Mouse (Mus musculus) neural tube, embryonic 12.5 days (tissue): ENCODE results near the gene Pard3. TPM values are rescaled to one million over a fixed set of nuclear protein-coding genes. Genes with fewer than 3 reads are reported as not detected.
"Not testable (repeated sequence)": the region's sequence is repeated elsewhere in the genome, so short reads cannot be mapped to it uniquely, and the experiment has no call there.

Experiments
- ATAC-seq: fragments of 200-750 bp; cut with Nextera tagmentation; 2 replicates; pipeline ENCODE4 v1.8.0; 2017; ENCODE audit warnings: low read depth, mild to moderate bottlenecking, moderate TSS enrichment, moderate library complexity; ENCODE audit not compliant: low FRiP score
- H3K27ac ChIP-seq: fragments of 300-500 bp; sonication (generic); 2 replicates; pipeline ENCODE4 v1.5.1; 2016
- H3K27me3 ChIP-seq: fragments of 300-500 bp; sonication (generic); replicated peaks from 2 replicates; pipeline ENCODE4 v1.6.1; 2016; ENCODE audit warnings: mild to moderate bottlenecking
- H3K36me3 ChIP-seq: fragments of 300-500 bp; sonication (generic); 2 replicates; pipeline ENCODE4 v1.6.1; 2016; ENCODE audit warnings: mild to moderate bottlenecking
- H3K4me1 ChIP-seq: fragments of 300-500 bp; sonication (generic); 2 replicates; pipeline ENCODE4 v1.6.1; 2016
- H3K4me2 ChIP-seq: fragments of 300-500 bp; sonication (generic); replicated peaks from 2 replicates; pipeline ENCODE4 v1.6.1; 2016; ENCODE audit warnings: mild to moderate bottlenecking
- H3K4me3 ChIP-seq: fragments of 300-500 bp; sonication (generic); 2 replicates; pipeline ENCODE4 v1.5.1; 2016
- H3K9ac ChIP-seq: fragments of 300-500 bp; sonication (generic); 2 replicates; pipeline ENCODE4 v1.6.1; 2016; ENCODE audit warnings: mild to moderate bottlenecking
- H3K9me3 ChIP-seq: fragments of 300-500 bp; sonication (generic); 2 replicates; pipeline ENCODE4 v1.6.1; 2016; ENCODE audit warnings: mild to moderate bottlenecking
- WGBS: fragments of 180-500 bp; shearing (Covaris S2); methylation state at CpG from one replicate; pipeline ENCODE4 v1.1.7; 2016; 5-methylcytosine and 5-hydroxymethylcytosine counted together
- polyA plus RNA-seq: library from polyadenylated mRNA; unstranded; fragments of >200 nt; fragmentation: Nextera tagmentation; extraction: Ambion mirVana; gene quantifications from 2 replicates; pipeline ENCODE4 v1.2.1, GENCODE M21; 2016

The Pard3 gene
- polyA plus RNA-seq, 1 experiment from 2014 or later: 41.1 TPM

GRCm38 (mm10) chr8:127170372-127170771, 106.7 kb downstream of the Pard3 start:
- not testable (repeated sequence) for ATAC-seq, H3K36me3 ChIP-seq

GRCm38 (mm10) chr8:127170930-127171329, 107.2 kb downstream of the Pard3 start:
- H3K4me3 ChIP-seq: no peak overlapping the region
- no peak for ATAC-seq
- no peak overlapping the region for H3K27ac ChIP-seq
- no peaks in the 10 kb centered on the region for H3K9me3 ChIP-seq
- H3K9ac ChIP-seq: no peak overlapping the region
- H3K4me1 ChIP-seq: no peaks in the 10 kb centered on the region
- H3K4me2 ChIP-seq: no peak overlapping the region
- no peaks in the 10 kb centered on the region for H3K36me3 ChIP-seq
- 84% methylated on average over 3 of the region's 3 CpGs for WGBS
- H3K27me3 ChIP-seq: no peaks in the 10 kb centered on the region

More at GRCm38 (mm10) chr8:127170372-127170771, 106.7 kb downstream of the Pard3 start:
- not testable (repeated sequence) for H3K4me2 ChIP-seq, H3K9me3 ChIP-seq, H3K4me1 ChIP-seq, H3K4me3 ChIP-seq, H3K9ac ChIP-seq, H3K27me3 ChIP-seq, H3K27ac ChIP-seq
- 82% methylated on average over 2 of the region's 2 CpGs for WGBS

GRCm38 (mm10) chr8:127173483-127173882, 109.8 kb downstream of the Pard3 start:
- no peak for ATAC-seq
- no peak overlapping the region for H3K27ac ChIP-seq
- no peak overlapping the region for H3K4me2 ChIP-seq
- H3K27me3 ChIP-seq: no peaks in the 10 kb centered on the region
- no peaks in the 10 kb centered on the region for H3K36me3 ChIP-seq
- H3K4me3 ChIP-seq: no peak overlapping the region
- H3K4me1 ChIP-seq: no peaks in the 10 kb centered on the region
- no peaks in the 10 kb centered on the region for H3K9me3 ChIP-seq
- H3K9ac ChIP-seq: no peak overlapping the region
- WGBS: 92% methylated on average over 5 of the region's 5 CpGs

GRCm38 (mm10) chr8:127174411-127174810, 110.7 kb downstream of the Pard3 start:
- WGBS: 94% methylated on average over 6 of the region's 6 CpGs
- Histone ChIP-seq H3K4me3 (no peak overlapping the region), H3K9me3 (no peaks in the 10 kb centered on the region), H3K4me1 (no peaks in the 10 kb centered on the region), H3K27me3 (no peaks in the 10 kb centered on the region), H3K9ac (no peak overlapping the region), H3K4me2 (no peak overlapping the region), H3K36me3 (no peaks in the 10 kb centered on the region), H3K27ac (no peak overlapping the region)
- ATAC-seq: no peak

- no peak overlapping the region for H3K4me3 ChIP-seq
- no peak for ATAC-seq
- 59% methylated on average over 6 of the region's 6 CpGs for WGBS
- no peak overlapping the region for H3K4me2 ChIP-seq
- no peak overlapping the region for H3K9ac ChIP-seq
- no peaks in the 10 kb centered on the region for H3K27me3 ChIP-seq
- H3K4me1 ChIP-seq: no peaks in the 10 kb centered on the region
- H3K9me3 ChIP-seq: no peaks in the 10 kb centered on the region
- no peaks in the 10 kb centered on the region for H3K36me3 ChIP-seq
- H3K27ac ChIP-seq: no peak overlapping the region
Measured at GRCm38 (mm10) chr8:127175160-127175836, 111.6 kb downstream of the Pard3 start.

- no peak overlapping the region for H3K9ac ChIP-seq
- no peak overlapping the region for H3K4me2 ChIP-seq
- ATAC-seq: no peak
- H3K36me3 ChIP-seq: no peaks in the 10 kb centered on the region
- WGBS: 59% methylated on average over 4 of the region's 4 CpGs
- no peak overlapping the region for H3K27ac ChIP-seq
- H3K9me3 ChIP-seq: no peaks in the 10 kb centered on the region
- no peaks in the 10 kb centered on the region for H3K27me3 ChIP-seq
- peaks cover 9% of the 10 kb centered on the region; the same call in 1 of the 2 replicates for H3K4me1 ChIP-seq
- H3K4me3 ChIP-seq: no peak overlapping the region
Measured at GRCm38 (mm10) chr8:127178634-127179033, 114.9 kb downstream of the Pard3 start.

GRCm38 (mm10) chr8:127181246-127181645, 117.6 kb downstream of the Pard3 start:
- H3K9ac ChIP-seq: no peak overlapping the region
- H3K4me1 ChIP-seq: peaks cover 14% of the 10 kb centered on the region; the same call in 1 of the 2 replicates
- ATAC-seq: no peak
- H3K27ac ChIP-seq: no peak overlapping the region
- 95% methylated on average over 3 of the region's 3 CpGs for WGBS
- H3K27me3 ChIP-seq: no peaks in the 10 kb centered on the region
- no peaks in the 10 kb centered on the region for H3K9me3 ChIP-seq
- H3K4me2 ChIP-seq: no peak overlapping the region
- H3K36me3 ChIP-seq: no peaks in the 10 kb centered on the region
- H3K4me3 ChIP-seq: no peak overlapping the region

GRCm38 (mm10) chr8:127182065-127182464, 118.4 kb downstream of the Pard3 start:
- 89% methylated on average over 3 of the region's 3 CpGs for WGBS
- H3K4me1 ChIP-seq: peaks cover 14% of the 10 kb centered on the region; the same call in 1 of the 2 replicates
- H3K9me3 ChIP-seq: no peaks in the 10 kb centered on the region

GRCm38 (mm10) chr8:127183533-127183932, 119.8 kb downstream of the Pard3 start:
- H3K9me3 ChIP-seq: no peaks in the 10 kb centered on the region
- ATAC-seq: no peak
- H3K27ac ChIP-seq: no peak overlapping the region
- 51% methylated on average over 2 of the region's 2 CpGs for WGBS
- no peak overlapping the region for H3K4me2 ChIP-seq
- H3K4me3 ChIP-seq: no peak overlapping the region
- H3K36me3 ChIP-seq: no peaks in the 10 kb centered on the region
- peaks cover 14% of the 10 kb centered on the region; the same call in 1 of the 2 replicates for H3K4me1 ChIP-seq
- no peak overlapping the region for H3K9ac ChIP-seq
- no peaks in the 10 kb centered on the region for H3K27me3 ChIP-seq

More at GRCm38 (mm10) chr8:127182065-127182464, 118.4 kb downstream of the Pard3 start:
- Histone ChIP-seq H3K27ac (no peak overlapping the region), H3K27me3 (no peaks in the 10 kb centered on the region), H3K4me3 (no peak overlapping the region), H3K36me3 (no peaks in the 10 kb centered on the region), H3K9ac (no peak overlapping the region), H3K4me2 (no peak overlapping the region)
- no peak for ATAC-seq

GRCm38 (mm10) chr8:127184025-127184424, 120.3 kb downstream of the Pard3 start:
- Histone ChIP-seq H3K4me1 (peaks cover 14% of the 10 kb centered on the region; the same call in 1 of the 2 replicates), H3K9me3 (no peaks in the 10 kb centered on the region), H3K9ac (no peak overlapping the region), H3K36me3 (no peaks in the 10 kb centered on the region), H3K27me3 (no peaks in the 10 kb centered on the region), H3K4me2 (no peak overlapping the region), H3K4me3 (no peak overlapping the region), H3K27ac (no peak overlapping the region)
- no peak for ATAC-seq
- WGBS: 52% methylated on average over 4 of the region's 4 CpGs

GRCm38 (mm10) chr8:127185897-127186296, 122.2 kb downstream of the Pard3 start:
- no peak overlapping the region for H3K27ac ChIP-seq
- 66% methylated on average over 7 of the region's 7 CpGs for WGBS
- H3K4me2 ChIP-seq: no peak overlapping the region
- peaks cover 14% of the 10 kb centered on the region; the same call in 1 of the 2 replicates for H3K4me1 ChIP-seq
- H3K36me3 ChIP-seq: no peaks in the 10 kb centered on the region
- H3K27me3 ChIP-seq: no peaks in the 10 kb centered on the region
- H3K9me3 ChIP-seq: no peaks in the 10 kb centered on the region
- ATAC-seq: no peak
- no peak overlapping the region for H3K4me3 ChIP-seq
- no peak overlapping the region for H3K9ac ChIP-seq

GRCm38 (mm10) chr8:127188671-127189070, 125.0 kb downstream of the Pard3 start:
- H3K27ac ChIP-seq: no peak overlapping the region
- ATAC-seq: no peak
- H3K9me3 ChIP-seq: no peaks in the 10 kb centered on the region
- no peaks in the 10 kb centered on the region for H3K36me3 ChIP-seq
- H3K4me2 ChIP-seq: no peak overlapping the region
- H3K27me3 ChIP-seq: no peaks in the 10 kb centered on the region
- peaks cover 22% of the 10 kb centered on the region for H3K4me1 ChIP-seq
- H3K9ac ChIP-seq: no peak overlapping the region
- H3K4me3 ChIP-seq: no peak overlapping the region

GRCm38 (mm10) chr8:127190350-127190749, 126.7 kb downstream of the Pard3 start:
- Histone ChIP-seq H3K4me3 (no peak overlapping the region), H3K27me3 (no peaks in the 10 kb centered on the region), H3K9me3 (no peaks in the 10 kb centered on the region), H3K27ac (no peak overlapping the region), H3K4me2 (no peak overlapping the region), H3K4me1 (peaks cover 24% of the 10 kb centered on the region), H3K36me3 (no peaks in the 10 kb centered on the region), H3K9ac (no peak overlapping the region)
- WGBS: 43% methylated on average over 7 of the region's 7 CpGs
- no peak for ATAC-seq
